Mouse (Mus musculus): Measurements from ENCODE around the gene Map7d1. TPM values are rescaled to one million over a fixed set of nuclear protein-coding genes. Genes with fewer than 3 reads are reported as not detected.
A peak's percentile ranks its signal among the peaks of the same experiment; 100 is the strongest.

The Map7d1 gene
- polyA plus RNA-seq, 1 experiment from 2014 or later = 15.2 TPM

DNA sequence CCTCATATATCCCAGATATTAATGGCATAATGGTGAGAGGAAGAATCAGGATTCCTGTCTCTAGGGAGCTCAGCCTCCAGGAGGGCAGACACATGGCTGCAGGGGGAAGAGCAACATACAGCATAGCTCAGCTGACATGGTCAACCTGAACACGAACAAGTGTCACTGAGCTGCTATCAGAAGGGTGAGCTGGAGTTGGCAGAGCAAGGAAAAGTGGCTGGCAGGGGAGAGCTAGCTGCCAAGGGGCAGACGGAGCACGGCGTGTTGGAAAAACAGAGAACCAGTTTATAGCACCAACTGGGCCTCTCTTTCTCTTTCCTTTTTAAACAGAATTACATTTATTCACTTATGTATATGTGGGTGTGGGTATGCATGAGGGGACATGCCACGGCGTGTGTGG, 13.6 kb downstream of the Map7d1 start:
- Histone ChIP-seq H3K4me2 (replicated peaks; ENCODE audit: low read depth) (no peak overlapping the region), H3K9ac (ENCODE audit: low read length) (no peak overlapping the region), H3K4me3 (ENCODE audit: low read depth, low read length) (no peak overlapping the region), H3K9me3 (ENCODE audit: control insufficient read depth, low read length) (no peaks in the 10 kb centered on the region), H3K4me1 (replicated peaks; ENCODE audit: control insufficient read depth, insufficient read depth) (no peaks in the 10 kb centered on the region; the same call in 1 of the 2 replicates), H3K27ac (replicated peaks) (no peak overlapping the region), H3K27me3 (ENCODE audit: control insufficient read depth, insufficient read depth, low read length) (no peaks in the 10 kb centered on the region), H3K36me3 (ENCODE audit: control insufficient read depth, insufficient read depth, low read length) (peaks cover 21% of the 10 kb centered on the region)
- WGBS = 78% methylated on average over 6 of the region's 6 CpGs
- DNase-seq (ENCODE audit: low spot score) = no peak
- ATAC-seq (ENCODE audit: low FRiP score, low TSS enrichment) = no peak
- no peak for TF ChIP-seq CTCF (IDR thresholded peaks at IDR 0.05; ENCODE audit: low read depth)
- no peak for TF ChIP-seq EP300 (optimal IDR thresholded peaks at IDR 0.05)

DNA sequence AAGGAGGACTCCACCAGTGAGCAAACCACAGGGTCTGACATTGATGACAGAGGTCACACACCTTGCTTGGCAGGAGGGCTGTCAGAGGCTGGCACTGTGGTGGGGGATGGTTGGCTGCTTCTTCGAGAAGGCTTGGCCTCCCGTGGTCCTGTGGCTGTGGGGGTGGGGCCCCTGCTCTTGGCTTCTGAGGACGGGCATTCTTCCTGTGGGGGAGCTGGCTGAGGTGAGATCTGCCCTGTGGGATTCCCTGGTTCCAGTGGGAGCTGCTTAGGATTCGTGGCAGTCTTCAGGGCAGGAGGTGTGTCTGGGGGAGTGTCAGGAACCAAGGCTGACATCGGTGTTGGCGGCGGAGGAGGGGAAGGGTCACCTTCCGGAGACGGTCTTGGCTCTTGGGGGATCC, 14.2 kb downstream of the Map7d1 start:
- ATAC-seq (ENCODE audit: low FRiP score, low TSS enrichment) (no peak), DNase-seq (ENCODE audit: low spot score) (no peak)
- Histone ChIP-seq H3K9me3 (ENCODE audit: control insufficient read depth, low read length) (no peaks in the 10 kb centered on the region), H3K27ac (replicated peaks) (no peak overlapping the region), H3K27me3 (ENCODE audit: control insufficient read depth, insufficient read depth, low read length) (no peaks in the 10 kb centered on the region), H3K36me3 (ENCODE audit: control insufficient read depth, insufficient read depth, low read length) (peaks cover 21% of the 10 kb centered on the region), H3K4me1 (replicated peaks; ENCODE audit: control insufficient read depth, insufficient read depth) (no peaks in the 10 kb centered on the region; the same call in 1 of the 2 replicates), H3K9ac (ENCODE audit: low read length) (no peak overlapping the region), H3K4me3 (ENCODE audit: low read depth, low read length) (no peak overlapping the region), H3K4me2 (replicated peaks; ENCODE audit: low read depth) (no peak overlapping the region)
- WGBS = 53% methylated on average over 9 of the region's 9 CpGs
- no peak for TF ChIP-seq EP300 (optimal IDR thresholded peaks at IDR 0.05)
- no peak for TF ChIP-seq CTCF (IDR thresholded peaks at IDR 0.05; ENCODE audit: low read depth)

DNA sequence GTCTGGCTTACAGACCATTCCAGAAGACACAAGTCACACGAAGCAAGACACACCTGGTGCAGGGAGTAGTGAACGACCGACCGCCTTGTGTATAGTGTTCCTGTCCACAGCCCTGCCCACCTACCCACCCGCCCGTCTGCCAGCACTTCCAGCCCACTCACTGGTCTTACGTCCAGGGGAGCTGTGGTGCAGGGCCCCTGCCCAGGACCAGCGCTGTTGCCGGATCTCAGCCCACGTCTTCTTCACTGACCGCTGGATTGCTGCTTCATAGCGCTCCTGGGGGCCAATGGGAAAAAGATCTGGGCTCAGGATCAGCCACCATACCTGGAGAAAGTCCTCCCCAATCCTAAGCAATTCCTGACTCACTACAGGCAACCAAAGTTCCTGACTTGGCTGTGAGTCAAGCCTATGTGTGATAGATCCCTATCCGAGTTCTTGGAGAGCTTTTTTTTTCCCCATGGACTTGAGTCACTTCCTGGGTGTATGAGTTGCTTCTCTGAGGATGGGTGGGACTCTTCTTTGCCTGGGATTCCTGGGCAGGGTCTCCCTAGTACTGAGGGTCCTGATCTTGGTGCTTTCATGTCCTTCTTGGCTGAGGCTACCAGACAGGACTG, 16.2 kb downstream of the Map7d1 start:
- ATAC-seq (ENCODE audit: low FRiP score, low TSS enrichment) (no peak), DNase-seq (ENCODE audit: low spot score) (no peak)
- no peak for TF ChIP-seq CTCF (IDR thresholded peaks at IDR 0.05; ENCODE audit: low read depth)
- TF ChIP-seq EP300 (optimal IDR thresholded peaks at IDR 0.05) = no peak
- Histone ChIP-seq H3K4me3 (ENCODE audit: low read depth, low read length) (no peak overlapping the region), H3K4me1 (replicated peaks; ENCODE audit: control insufficient read depth, insufficient read depth) (no peaks in the 10 kb centered on the region; the same call in 1 of the 2 replicates), H3K36me3 (ENCODE audit: control insufficient read depth, insufficient read depth, low read length) (peaks cover 33% of the 10 kb centered on the region), H3K9ac (ENCODE audit: low read length) (no peak overlapping the region), H3K27me3 (ENCODE audit: control insufficient read depth, insufficient read depth, low read length) (no peaks in the 10 kb centered on the region), H3K4me2 (replicated peaks; ENCODE audit: low read depth) (no peak overlapping the region), H3K9me3 (ENCODE audit: control insufficient read depth, low read length) (no peaks in the 10 kb centered on the region), H3K27ac (replicated peaks) (no peak overlapping the region)
- WGBS = 90% methylated on average over 13 of the region's 13 CpGs

DNA sequence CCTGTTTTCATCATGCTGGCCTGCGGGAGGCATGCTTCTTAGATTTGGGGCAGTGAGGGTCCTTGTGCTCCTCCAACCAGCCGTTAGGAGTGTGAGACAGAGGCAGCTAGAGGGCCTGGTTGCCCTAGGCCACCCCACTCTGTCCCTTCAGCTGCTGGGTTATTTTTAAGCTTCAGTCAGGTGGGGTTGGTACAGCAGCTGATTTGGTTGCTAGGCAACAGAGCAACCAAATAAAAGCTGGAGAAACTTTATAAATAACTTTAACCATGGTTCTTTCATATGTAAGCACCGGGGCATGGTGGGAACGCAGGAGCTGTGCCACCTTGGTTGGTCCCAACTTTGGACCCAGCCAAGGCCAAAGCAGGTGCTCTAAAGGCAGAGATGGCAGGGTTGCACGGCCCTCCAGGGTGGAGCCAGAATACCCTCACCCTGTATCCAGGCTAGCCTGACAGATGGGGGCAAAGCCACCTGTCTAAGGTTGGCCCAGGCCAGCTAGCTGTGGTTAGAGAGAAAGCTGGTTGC, 18.4 kb downstream of the Map7d1 start:
- H3K4me3 ChIP-seq (ENCODE audit: low read depth, low read length) = no peak overlapping the region
- H3K27me3 ChIP-seq (ENCODE audit: control insufficient read depth, insufficient read depth, low read length) = no peaks in the 10 kb centered on the region
- H3K4me2 ChIP-seq (replicated peaks; ENCODE audit: low read depth) = no peak overlapping the region
- peak overlapping the region; percentile 30; the same call in 1 of the 2 replicates for H3K27ac ChIP-seq (replicated peaks)
- 0 out of 2 replicates have a peak, but pooled peaks have one; percentile 35 for ATAC-seq (ENCODE audit: low FRiP score, low TSS enrichment)
- no peak overlapping the region for H3K9ac ChIP-seq (ENCODE audit: low read length)
- no peaks in the 10 kb centered on the region for H3K9me3 ChIP-seq (ENCODE audit: control insufficient read depth, low read length)
- 54% methylated on average over 5 of the region's 5 CpGs for WGBS
- peaks cover 47% of the 10 kb centered on the region for H3K36me3 ChIP-seq (ENCODE audit: control insufficient read depth, insufficient read depth, low read length)
- no peak for DNase-seq (ENCODE audit: low spot score)
- H3K4me1 ChIP-seq (replicated peaks; ENCODE audit: control insufficient read depth, insufficient read depth) = no peaks in the 10 kb centered on the region; the same call in 1 of the 2 replicates
- no peak for TF ChIP-seq EP300 (optimal IDR thresholded peaks at IDR 0.05)
- TF ChIP-seq CTCF (IDR thresholded peaks at IDR 0.05; ENCODE audit: low read depth) = peak; percentile 34

DNA sequence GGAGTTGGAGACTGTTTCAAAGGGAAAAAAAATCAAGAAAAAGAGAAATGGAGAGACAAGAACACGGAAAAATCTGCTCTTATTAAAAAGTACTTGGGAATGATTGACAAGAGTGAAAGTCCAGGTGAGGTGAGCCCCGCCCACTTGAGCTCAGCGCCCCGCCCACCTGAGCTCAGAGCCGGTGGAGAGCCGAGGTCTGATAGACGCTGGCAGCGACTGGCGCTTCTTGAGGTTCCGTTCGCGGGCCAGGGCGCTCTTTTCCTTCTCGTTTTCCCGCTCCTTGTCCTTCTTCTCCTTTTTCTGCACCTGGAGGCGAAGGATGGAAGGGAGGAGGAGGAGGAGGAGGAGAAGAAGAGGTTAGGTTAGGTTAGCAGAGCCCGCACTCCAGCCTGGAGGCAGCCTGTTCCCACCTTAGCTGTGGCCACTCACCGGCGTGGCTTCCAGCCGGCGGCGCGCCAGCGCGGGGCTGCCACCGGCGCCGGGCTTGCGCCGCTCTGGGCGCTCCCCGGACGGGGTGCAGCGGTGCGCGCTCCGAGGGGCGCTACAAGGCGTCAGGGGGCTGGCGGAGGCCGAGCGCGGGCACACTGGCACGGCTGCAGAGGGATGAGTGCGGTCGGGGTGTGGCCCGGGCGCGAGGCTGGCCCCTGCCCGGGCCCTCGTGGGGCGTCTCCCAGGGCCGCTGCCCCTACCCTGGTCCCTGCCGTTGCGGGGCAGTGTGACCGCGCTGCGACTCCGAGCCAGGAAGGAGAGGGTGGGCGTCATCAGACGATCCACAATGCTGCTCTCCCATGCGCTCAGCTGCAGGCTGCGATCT, 19.5 kb downstream of the Map7d1 start:
- Histone ChIP-seq H3K27me3 (ENCODE audit: control insufficient read depth, insufficient read depth, low read length) (no peaks in the 10 kb centered on the region), H3K4me3 (ENCODE audit: low read depth, low read length) (peak overlapping the region; percentile 12; the same call in 1 of the 2 replicates), H3K9me3 (ENCODE audit: control insufficient read depth, low read length) (no peaks in the 10 kb centered on the region), H3K4me1 (replicated peaks; ENCODE audit: control insufficient read depth, insufficient read depth) (no peaks in the 10 kb centered on the region; the same call in 1 of the 2 replicates), H3K27ac (replicated peaks) (no peak overlapping the region; the same call in 1 of the 2 replicates), H3K4me2 (replicated peaks; ENCODE audit: low read depth) (peak overlapping the region; percentile 45), H3K9ac (ENCODE audit: low read length) (peak overlapping the region; percentile 8; the same call in 1 of the 2 replicates), H3K36me3 (ENCODE audit: control insufficient read depth, insufficient read depth, low read length) (peaks cover 45% of the 10 kb centered on the region)
- TF ChIP-seq EP300 (optimal IDR thresholded peaks at IDR 0.05) (no peak), CTCF (IDR thresholded peaks at IDR 0.05; ENCODE audit: low read depth) (no peak)
- DNase-seq (ENCODE audit: low spot score) (peak; percentile 91), ATAC-seq (ENCODE audit: low FRiP score, low TSS enrichment) (peak; percentile 80)
- 48% methylated on average over 58 of the region's 63 CpGs for WGBS
